Mouse (Mus musculus) heart, embryonic 11.5 days (tissue): ENCODE data around the gene Atxn1. TPM values are rescaled to one million over a fixed set of nuclear protein-coding genes. Genes with fewer than 3 reads are reported as not detected.
A peak's percentile ranks its signal among the peaks of the same experiment; 100 is the strongest.

ENCODE experiments used
- ATAC-seq: fragments of 200-750 bp; cut with Nextera tagmentation; replicated peaks from 2 replicates; pipeline ENCODE4 v1.8.0; 2017; ENCODE audit warnings: moderate library complexity; ENCODE audit not compliant: insufficient number of reproducible peaks, low FRiP score, low TSS enrichment
- H3K27ac ChIP-seq: fragments of 300-500 bp; sonication (generic); 2 replicates; pipeline ENCODE4 v1.5.1; 2014; ENCODE audit warnings: mild to moderate bottlenecking, low read depth, low read length
- H3K27me3 ChIP-seq: fragments of 300-500 bp; sonication (generic); 2 replicates; pipeline ENCODE4 v1.6.1; 2014; ENCODE audit warnings: mild to moderate bottlenecking, low read length, mixed read lengths; ENCODE audit not compliant: control insufficient read depth, insufficient read depth
- H3K36me3 ChIP-seq: fragments of 300-500 bp; sonication (generic); 2 replicates; pipeline ENCODE4 v1.6.1; 2014; ENCODE audit warnings: mild to moderate bottlenecking, low read length, moderate library complexity, mixed read lengths; ENCODE audit not compliant: control insufficient read depth, insufficient read depth
- H3K4me1 ChIP-seq: fragments of 300-500 bp; sonication (generic); 2 replicates; pipeline ENCODE4 v1.6.1; 2014; ENCODE audit warnings: low read length; ENCODE audit not compliant: control insufficient read depth, insufficient read depth
- H3K4me2 ChIP-seq: fragments of 300-500 bp; sonication (generic); 2 replicates; pipeline ENCODE4 v1.6.1; 2014; ENCODE audit warnings: mild to moderate bottlenecking, moderate library complexity
- H3K4me3 ChIP-seq: fragments of 300-500 bp; sonication (generic); 2 replicates; pipeline ENCODE4 v1.5.1; 2014; ENCODE audit warnings: low read depth, low read length
- H3K9ac ChIP-seq: fragments of 300-500 bp; sonication (generic); 2 replicates; pipeline ENCODE4 v1.6.1; 2014; ENCODE audit warnings: mild to moderate bottlenecking, low read depth, low read length, moderate library complexity
- H3K9me3 ChIP-seq: fragments of 300-500 bp; sonication (generic); replicated peaks from 2 replicates; pipeline ENCODE4 v1.6.1; 2016; ENCODE audit warnings: low read length; ENCODE audit not compliant: control insufficient read depth
- WGBS: fragments of 180-500 bp; shearing (Covaris S2); extraction: QIAGEN DNeasy Blood & Tissue Kit; methylation state at CpG from one replicate; pipeline ENCODE4 v1.1.7; 2014; ENCODE audit not compliant: insufficient replicate concordance; 5-methylcytosine and 5-hydroxymethylcytosine counted together
- polyA plus RNA-seq: library from polyadenylated mRNA; unstranded; fragments of >200 nt; fragmentation: Nextera tagmentation; extraction: Ambion mirVana; gene quantifications from 2 replicates; pipeline ENCODE4 v1.2.1, GENCODE M21; 2014

The Atxn1 gene
- polyA plus RNA-seq, 1 experiment from 2014 or later: 6.4 TPM

DNA sequence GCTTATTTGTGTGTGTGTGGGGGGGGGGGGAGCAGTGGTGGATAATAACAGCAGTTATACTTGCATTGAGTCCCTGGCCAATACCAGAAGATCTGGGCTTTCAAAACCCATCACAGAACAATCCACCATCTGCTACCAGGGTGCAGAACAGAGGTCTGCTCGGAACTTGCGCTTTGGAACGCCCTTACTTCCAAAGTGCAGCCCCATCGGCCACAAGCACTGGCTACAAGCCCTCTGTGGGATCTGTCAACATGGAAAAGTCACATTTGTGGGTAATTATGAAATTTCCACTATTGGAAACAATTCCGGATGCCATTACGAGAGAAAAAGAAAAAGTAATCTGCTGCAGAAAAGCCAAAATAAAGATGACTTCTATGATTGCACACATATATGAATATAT is 25.2 kb downstream of the Atxn1 start:
- H3K27ac ChIP-seq: no peak overlapping the region
- H3K36me3 ChIP-seq: no peaks in the 10 kb centered on the region
- peaks cover 10% of the 10 kb centered on the region for H3K4me1 ChIP-seq
- no peak for ATAC-seq
- H3K9ac ChIP-seq: no peak overlapping the region
- H3K4me2 ChIP-seq: no peak overlapping the region
- H3K27me3 ChIP-seq: no peaks in the 10 kb centered on the region
- WGBS: 87% methylated on average over 6 of the region's 6 CpGs
- H3K4me3 ChIP-seq: no peak overlapping the region
- no peaks in the 10 kb centered on the region for H3K9me3 ChIP-seq

GRCm38 (mm10) chr13:45938083-45938482 is 26.7 kb downstream of the Atxn1 start:
- 82% methylated on average over 5 of the region's 5 CpGs for WGBS
- Histone ChIP-seq H3K36me3 (no peaks in the 10 kb centered on the region), H3K4me2 (no peak overlapping the region), H3K27ac (no peak overlapping the region), H3K4me1 (peaks cover 19% of the 10 kb centered on the region), H3K9me3 (no peaks in the 10 kb centered on the region), H3K27me3 (no peaks in the 10 kb centered on the region), H3K9ac (no peak overlapping the region), H3K4me3 (no peak overlapping the region)
- ATAC-seq: no peak

DNA sequence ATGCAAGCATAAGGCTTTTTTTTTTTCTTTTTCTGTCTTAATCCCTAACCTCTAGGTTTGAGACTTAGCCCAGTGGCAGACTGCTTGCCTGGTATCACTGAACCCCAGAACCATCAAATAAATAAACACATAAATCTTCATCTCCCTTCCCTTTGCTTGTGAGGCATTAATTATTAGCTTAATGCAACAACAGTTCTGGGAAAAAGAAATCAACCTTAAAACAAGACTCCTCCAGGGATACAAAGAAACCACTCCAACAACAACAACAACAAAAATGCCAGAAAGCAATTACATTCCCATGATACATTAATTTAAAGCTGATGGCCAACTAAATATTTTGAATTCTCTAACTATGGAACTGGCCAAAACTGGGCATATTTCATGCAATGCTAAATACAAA is 28.0 kb downstream of the Atxn1 start:
- Histone ChIP-seq H3K4me1 (peaks cover 20% of the 10 kb centered on the region), H3K4me2 (no peak overlapping the region), H3K27ac (no peak overlapping the region), H3K9me3 (no peaks in the 10 kb centered on the region), H3K4me3 (no peak overlapping the region), H3K27me3 (no peaks in the 10 kb centered on the region), H3K36me3 (no peaks in the 10 kb centered on the region), H3K9ac (no peak overlapping the region)
- no peak for ATAC-seq

DNA sequence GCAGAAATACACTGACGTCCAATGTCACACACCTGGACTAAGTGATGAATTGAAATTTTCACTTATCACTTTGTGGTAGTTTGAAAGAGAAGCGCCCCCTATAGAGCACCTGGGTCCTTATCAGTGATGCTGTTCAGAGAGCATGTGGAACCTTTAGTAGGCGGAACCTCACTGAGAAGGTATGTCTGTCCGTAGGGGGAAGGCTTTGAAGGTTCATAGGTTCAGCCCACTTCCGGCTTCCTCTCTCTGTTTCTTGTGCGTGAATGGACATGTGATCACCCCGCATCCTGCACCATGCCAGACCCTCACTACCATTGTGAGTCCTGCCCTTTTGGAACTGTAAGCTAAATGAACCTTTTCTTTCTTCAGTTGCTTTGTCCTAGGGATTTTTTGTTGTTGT is 29.0 kb downstream of the Atxn1 start:
- H3K4me2 ChIP-seq: no peak overlapping the region
- H3K27ac ChIP-seq: no peak overlapping the region
- no peak overlapping the region for H3K4me3 ChIP-seq
- no peaks in the 10 kb centered on the region for H3K36me3 ChIP-seq
- no peak overlapping the region for H3K9ac ChIP-seq
- 71% methylated on average over 7 of the region's 7 CpGs for WGBS
- ATAC-seq: no peak
- no peaks in the 10 kb centered on the region for H3K27me3 ChIP-seq
- peaks cover 19% of the 10 kb centered on the region for H3K4me1 ChIP-seq
- H3K9me3 ChIP-seq: no peaks in the 10 kb centered on the region

GRCm38 (mm10) chr13:45934841-45935240 is 30.0 kb downstream of the Atxn1 start:
- H3K4me3 ChIP-seq: no peak overlapping the region
- no peak overlapping the region for H3K9ac ChIP-seq
- H3K27me3 ChIP-seq: no peaks in the 10 kb centered on the region
- H3K9me3 ChIP-seq: no peaks in the 10 kb centered on the region
- H3K36me3 ChIP-seq: no peaks in the 10 kb centered on the region
- ATAC-seq: no peak
- H3K4me1 ChIP-seq: peaks cover 16% of the 10 kb centered on the region
- H3K4me2 ChIP-seq: no peak overlapping the region
- 45% methylated on average over 6 of the region's 6 CpGs for WGBS
- peak overlapping the region; percentile 31 for H3K27ac ChIP-seq

GRCm38 (mm10) chr13:45934085-45934484 is 30.7 kb downstream of the Atxn1 start:
- ATAC-seq: no peak; the same call in 1 of the 2 replicates
- H3K9ac ChIP-seq: no peak overlapping the region
- no peak overlapping the region; the same call in 1 of the 2 replicates for H3K4me2 ChIP-seq
- H3K36me3 ChIP-seq: no peaks in the 10 kb centered on the region
- H3K4me3 ChIP-seq: no peak overlapping the region
- peaks cover 16% of the 10 kb centered on the region for H3K4me1 ChIP-seq
- 42% methylated on average over 7 of the region's 7 CpGs for WGBS
- peak overlapping the region; percentile 31; the same call in 1 of the 2 replicates for H3K27ac ChIP-seq
- H3K27me3 ChIP-seq: no peaks in the 10 kb centered on the region
- no peaks in the 10 kb centered on the region for H3K9me3 ChIP-seq

- Histone ChIP-seq H3K4me1 (peaks cover 16% of the 10 kb centered on the region), H3K4me3 (no peak overlapping the region), H3K4me2 (no peak overlapping the region), H3K27ac (no peak overlapping the region), H3K9me3 (no peaks in the 10 kb centered on the region), H3K27me3 (no peaks in the 10 kb centered on the region), H3K36me3 (no peaks in the 10 kb centered on the region), H3K9ac (no peak overlapping the region)
- no peak for ATAC-seq
- 71% methylated on average over 8 of the region's 8 CpGs for WGBS
Measured at GRCm38 (mm10) chr13:45932491-45932921, 32.3 kb downstream of the Atxn1 start.

GRCm38 (mm10) chr13:45931891-45932290 is 32.9 kb downstream of the Atxn1 start:
- ATAC-seq: no peak
- Histone ChIP-seq H3K9ac (no peak overlapping the region), H3K4me1 (peaks cover 16% of the 10 kb centered on the region), H3K27me3 (no peaks in the 10 kb centered on the region), H3K27ac (no peak overlapping the region), H3K4me3 (no peak overlapping the region), H3K4me2 (no peak overlapping the region), H3K36me3 (no peaks in the 10 kb centered on the region), H3K9me3 (no peaks in the 10 kb centered on the region)
- WGBS: 55% methylated on average over 1 of the region's 1 CpGs

DNA sequence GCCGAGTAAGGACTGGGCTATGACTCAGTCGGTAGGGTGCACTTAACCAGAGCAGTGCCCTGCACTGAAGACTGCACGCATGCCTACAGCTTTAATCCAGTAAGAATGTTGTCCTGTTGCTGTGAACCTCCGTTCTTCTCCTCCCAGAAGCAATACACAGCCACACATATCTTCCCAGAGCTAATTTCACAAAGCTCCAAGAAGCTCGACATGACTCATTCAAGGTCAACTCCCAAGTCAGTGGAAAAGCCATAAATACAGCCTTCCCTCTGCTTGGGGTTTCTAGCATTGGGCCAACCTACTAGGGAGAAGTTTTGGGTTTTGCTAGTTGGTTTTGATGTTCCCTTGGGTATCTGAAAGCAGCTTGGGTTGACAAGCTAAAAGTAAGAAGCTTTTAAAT is 33.6 kb downstream of the Atxn1 start:
- ATAC-seq: no peak
- Histone ChIP-seq H3K4me3 (no peak overlapping the region), H3K27ac (no peak overlapping the region), H3K4me1 (peaks cover 16% of the 10 kb centered on the region), H3K9me3 (no peaks in the 10 kb centered on the region), H3K36me3 (no peaks in the 10 kb centered on the region), H3K4me2 (no peak overlapping the region), H3K27me3 (no peaks in the 10 kb centered on the region), H3K9ac (no peak overlapping the region)
- WGBS: 90% methylated on average over 5 of the region's 5 CpGs
